Mouse (Mus musculus) liver, embryonic 14.5 days (tissue): ENCODE measurements around the gene Il22. TPM values are rescaled to one million over a fixed set of nuclear protein-coding genes. Genes with fewer than 3 reads are reported as not detected.
"Not testable (repeated sequence)": the region's sequence is repeated elsewhere in the genome, so short reads cannot be mapped to it uniquely, and the experiment has no call there.

Source experiments
- ATAC-seq: fragments of 200-750 bp; cut with Nextera tagmentation; 2 replicates; pipeline ENCODE4 v1.8.0; 2017; ENCODE audit warnings: moderate number of reproducible peaks, mild to moderate bottlenecking, moderate library complexity; ENCODE audit not compliant: insufficient read depth
- DNase-seq, 3 experiments: peaks; one replicate each; pipeline ENCODE4 v3.0.0-alpha.2; 2012 to 2013; ENCODE audit warnings: low read depth in 3 of 3, low spot score in 3 of 3
- H3K27ac ChIP-seq: fragments of 300-500 bp; sonication (generic); 2 replicates; pipeline ENCODE4 v1.5.1; 2014; ENCODE audit warnings: moderate library complexity, mild to moderate bottlenecking, control low read depth, inconsistent platforms
- H3K27me3 ChIP-seq: fragments of 300-500 bp; sonication (generic); 2 replicates; pipeline ENCODE4 v1.6.1; 2014; ENCODE audit warnings: mild to moderate bottlenecking, low read length, moderate library complexity; ENCODE audit not compliant: control insufficient read depth, insufficient read depth
- H3K36me3 ChIP-seq: fragments of 300-500 bp; sonication (generic); replicated peaks from 2 replicates; pipeline ENCODE4 v1.6.1; 2014; ENCODE audit warnings: low read depth; ENCODE audit not compliant: control insufficient read depth, insufficient read depth
- H3K4me1 ChIP-seq, 2 experiments: fragments of 200-500 bp in 1 of 2; fragments of 300-500 bp in 1 of 2; sonication (generic) in 1 of 2; replicated peaks; 2 replicates each; pipeline ENCODE4 v1.6.1; 2012 to 2014; ENCODE audit warnings: antibody characterized with exemption in 1 of 2, inconsistent platforms in 1 of 2, low read length in 1 of 2; ENCODE audit not compliant: control insufficient read depth in 2 of 2, insufficient read depth in 2 of 2
- H3K4me2 ChIP-seq: fragments of 300-500 bp; sonication (generic); 2 replicates; pipeline ENCODE4 v1.6.1; 2014; ENCODE audit warnings: low read depth, mild to moderate bottlenecking, control low read depth, moderate library complexity
- H3K4me3 ChIP-seq, 2 experiments: fragments of 200-500 bp in 1 of 2; fragments of 300-500 bp in 1 of 2; sonication (generic) in 1 of 2; 2 replicates each; pipeline ENCODE4 v1.5.1; 2012 to 2014; ENCODE audit warnings: low read depth in 2 of 2, low read length in 2 of 2, mild to moderate bottlenecking in 2 of 2, control low read depth in 1 of 2, inconsistent platforms in 1 of 2, moderate library complexity in 1 of 2; ENCODE audit not compliant: insufficient read depth in 1 of 2
- H3K9ac ChIP-seq: fragments of 300-500 bp; sonication (generic); replicated peaks from 2 replicates; pipeline ENCODE4 v1.6.1; 2014; ENCODE audit warnings: mild to moderate bottlenecking, control low read depth, moderate library complexity
- H3K9me3 ChIP-seq: fragments of 300-500 bp; sonication (generic); 2 replicates; pipeline ENCODE4 v1.6.1; 2016; ENCODE audit warnings: low read length, mixed read lengths; ENCODE audit not compliant: control insufficient read depth
- CTCF ChIP-seq: IDR thresholded peaks from 2 replicates; pipeline ENCODE4 v1.5.1; 2016; ENCODE audit warnings: antibody characterized with exemption, low read depth, control low read depth
- EP300 ChIP-seq: IDR thresholded peaks from 2 replicates; pipeline ENCODE4 v1.6.1; 2016; ENCODE audit warnings: antibody characterized with exemption, low read depth
- WGBS: fragments of 180-500 bp; shearing (Covaris S2); extraction: QIAGEN DNeasy Blood & Tissue Kit; methylation state at CpG from one replicate; pipeline ENCODE4 v1.1.7; 2014; ENCODE audit not compliant: insufficient replicate concordance; 5-methylcytosine and 5-hydroxymethylcytosine counted together
- polyA plus RNA-seq, 2 experiments: library from polyadenylated mRNA; depleted of rRNA in 1 of 2; stranded (reverse) in 1 of 2; unstranded in 1 of 2; fragments of >200 nt; fragmentation: Nextera tagmentation in 1 of 2; extraction: Ambion mirVana in 1 of 2; gene quantifications; 2 replicates each; pipeline versions ENCODE4 v1.2.1 to v1.2.3; 2012 to 2014

Il22 gene
- polyA plus RNA-seq, 2 experiments, result not detected

DNA sequence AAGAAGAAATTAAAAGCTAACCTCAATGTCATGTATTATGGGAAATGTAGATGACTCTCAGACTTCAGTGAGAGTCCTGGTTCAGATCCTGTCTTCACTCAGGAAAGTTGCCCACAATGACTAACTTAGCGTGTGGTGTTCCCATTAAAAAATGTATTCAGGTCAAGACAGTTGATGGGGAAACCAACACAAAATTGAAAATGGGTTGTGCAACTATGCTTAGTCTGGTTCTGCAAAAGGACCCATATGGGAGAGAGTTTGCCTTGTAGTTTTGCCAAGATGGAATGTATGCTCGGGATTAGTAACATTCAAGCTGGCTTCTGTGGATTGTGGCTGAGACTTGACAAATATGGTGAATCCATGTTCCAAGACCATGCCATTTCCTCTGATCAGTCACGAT lies 31.9 kb upstream of the Il22 start:
- no peak overlapping the region for H3K27ac ChIP-seq
- H3K4me1 ChIP-seq, result no peaks in the 10 kb centered on the region
- H3K4me3 ChIP-seq, result no peak overlapping the region
- H3K9ac ChIP-seq, result no peak overlapping the region
- no peaks in the 10 kb centered on the region for H3K36me3 ChIP-seq
- WGBS, result 66% methylated on average over 3 of the region's 3 CpGs
- H3K4me2 ChIP-seq, result no peak overlapping the region
- ATAC-seq, result no peak
- no peak for DNase-seq
- no peaks in the 10 kb centered on the region for H3K27me3 ChIP-seq
- no peaks in the 10 kb centered on the region for H3K9me3 ChIP-seq
- TF ChIP-seq CTCF (no peak), EP300 (no peak)

DNA sequence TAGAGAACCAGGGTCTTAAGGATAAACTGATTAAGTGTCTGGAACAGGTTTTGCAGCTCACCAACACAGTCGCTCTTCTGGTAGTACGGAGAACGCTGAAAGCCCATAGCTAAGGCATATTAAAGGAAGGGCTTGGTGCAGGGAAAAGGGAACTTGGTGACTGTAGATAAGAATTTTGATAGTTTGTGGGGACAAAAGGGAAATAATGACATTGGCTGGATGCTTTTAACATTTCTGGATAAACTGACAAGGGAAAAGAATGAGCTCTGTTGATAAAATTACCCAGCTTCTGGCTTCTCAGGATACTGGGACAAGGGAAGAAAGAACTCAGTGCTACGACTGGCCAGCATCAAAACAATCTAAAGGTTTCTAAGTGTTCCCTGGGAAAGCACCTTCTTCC lies 29.2 kb upstream of the Il22 start:
- DNase-seq, ATAC-seq, H3K4me2 ChIP-seq, H3K4me1 ChIP-seq, H3K9me3 ChIP-seq, H3K27ac ChIP-seq, H3K4me3 ChIP-seq, H3K9ac ChIP-seq, H3K36me3 ChIP-seq, H3K27me3 ChIP-seq: not testable (repeated sequence)
- 10% methylated on average over 4 of the region's 4 CpGs for WGBS

DNA sequence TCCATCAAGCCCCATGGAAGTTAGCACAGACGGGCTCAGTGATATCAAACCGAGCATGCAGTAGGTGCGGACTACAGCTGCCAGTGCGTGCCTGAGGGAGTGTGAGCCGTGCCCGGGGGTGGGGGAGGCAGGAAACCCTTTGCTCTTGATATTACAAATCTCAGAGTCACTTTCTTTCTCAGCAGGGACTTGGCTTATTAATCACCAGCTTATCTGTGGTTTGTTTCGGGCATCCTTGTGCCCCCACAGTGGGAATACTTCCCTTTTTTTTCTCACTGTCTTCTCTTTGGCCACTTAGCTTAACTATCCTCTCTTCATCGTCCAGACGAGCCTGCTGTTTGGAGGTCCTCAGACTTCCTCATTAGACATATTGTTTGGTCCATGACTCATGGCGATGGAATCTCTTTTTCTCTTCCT lies 26.0 kb upstream of the Il22 start:
- DNase-seq (no peak), ATAC-seq (no peak)
- 18% methylated on average over 10 of the region's 10 CpGs for WGBS

DNA sequence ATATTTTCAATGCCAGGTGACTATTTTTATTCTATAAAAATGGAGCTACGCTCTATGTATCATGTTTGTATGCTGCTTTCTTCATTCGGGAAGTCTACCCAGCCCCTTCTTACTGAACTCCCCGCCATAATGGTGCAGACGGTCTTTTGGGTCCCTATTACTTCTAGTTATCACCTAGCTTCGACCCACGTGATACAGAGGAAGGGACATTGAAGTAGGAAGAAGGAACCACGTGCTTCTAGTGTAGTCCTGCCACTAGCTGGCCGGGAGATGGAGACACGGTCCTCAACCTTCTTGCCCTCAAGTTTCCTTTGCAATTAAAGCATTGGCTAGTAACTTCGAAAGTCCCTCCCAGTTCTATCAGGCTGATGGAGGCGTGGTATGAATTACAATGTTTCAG lies 25.5 kb upstream of the Il22 start:
- DNase-seq (no peak), ATAC-seq (no peak)
- Histone ChIP-seq H3K4me1 (no peaks in the 10 kb centered on the region), H3K27me3 (no peaks in the 10 kb centered on the region), H3K27ac (no peak overlapping the region), H3K9ac (no peak overlapping the region), H3K36me3 (no peaks in the 10 kb centered on the region), H3K9me3 (no peaks in the 10 kb centered on the region), H3K4me2 (no peak overlapping the region), H3K4me3 (no peak overlapping the region)
- TF ChIP-seq EP300, result no peak
- no peak for TF ChIP-seq CTCF
- 55% methylated on average over 11 of the region's 11 CpGs for WGBS

More for the DNA sequence above, 26.0 kb upstream of the Il22 start:
- no peaks in the 10 kb centered on the region for H3K9me3 ChIP-seq
- no peak overlapping the region for H3K9ac ChIP-seq
- H3K27me3 ChIP-seq, result no peaks in the 10 kb centered on the region
- no peaks in the 10 kb centered on the region for H3K4me1 ChIP-seq
- H3K27ac ChIP-seq, result no peak overlapping the region
- no peak overlapping the region for H3K4me3 ChIP-seq
- no peaks in the 10 kb centered on the region for H3K36me3 ChIP-seq
- no peak overlapping the region for H3K4me2 ChIP-seq
- TF ChIP-seq EP300, result no peak
- TF ChIP-seq CTCF, result no peak

DNA sequence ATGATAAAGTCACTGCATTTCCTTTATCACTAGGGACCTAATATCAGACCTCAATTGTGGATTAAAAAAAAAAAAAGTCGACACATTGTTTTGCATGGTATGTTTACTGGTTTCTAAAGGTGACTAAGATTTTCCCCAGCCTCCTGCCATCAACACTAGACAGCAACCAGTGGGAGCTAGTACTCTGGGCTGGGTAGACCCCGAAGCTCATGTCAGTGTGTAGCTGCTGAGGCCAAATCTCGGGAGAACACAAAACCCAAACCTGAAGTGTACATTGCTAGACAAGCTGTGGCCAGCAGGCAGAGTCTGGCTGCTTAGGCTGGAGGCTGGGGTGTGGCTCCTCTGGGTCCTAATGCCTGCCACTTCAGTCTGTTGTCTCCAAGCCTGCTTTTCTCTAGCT lies 9.6 kb upstream of the Il22 start:
- 20% methylated on average over 3 of the region's 3 CpGs for WGBS
- not testable (repeated sequence) for H3K4me1 ChIP-seq, H3K9ac ChIP-seq, H3K4me2 ChIP-seq, H3K27ac ChIP-seq, H3K4me3 ChIP-seq, ATAC-seq, H3K9me3 ChIP-seq, H3K27me3 ChIP-seq, DNase-seq, H3K36me3 ChIP-seq

DNA sequence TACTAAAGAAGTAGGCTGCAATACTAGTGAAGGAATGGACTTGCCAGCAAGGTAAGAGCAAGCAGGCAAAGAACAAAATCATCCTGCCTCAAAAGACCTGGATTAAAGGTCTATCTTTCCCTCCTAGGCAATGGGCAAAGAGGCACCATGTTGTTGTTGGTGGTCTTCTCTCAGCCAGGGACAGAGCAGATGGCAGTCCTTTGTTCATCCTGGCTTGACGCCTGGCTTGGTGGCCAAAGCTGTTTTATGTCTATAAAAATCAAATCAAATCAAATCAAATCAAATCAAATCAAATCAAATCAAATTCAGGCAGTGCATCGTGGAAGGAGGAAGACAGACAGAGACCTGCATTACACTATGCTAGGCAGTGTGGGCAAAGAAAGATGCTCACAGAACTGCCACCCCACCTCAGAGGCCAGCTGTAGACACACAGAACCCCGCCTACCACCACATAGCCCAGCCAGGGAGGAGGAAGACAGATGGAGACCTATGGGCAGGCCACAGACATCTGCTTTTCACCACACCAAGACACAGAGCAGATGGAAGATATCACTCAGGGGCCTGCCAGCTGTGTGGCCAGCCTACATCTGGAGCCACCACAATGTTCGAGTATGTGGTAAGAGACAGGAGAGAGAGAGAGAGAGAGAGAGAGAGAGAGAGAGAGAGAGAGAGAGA lies 11.1 kb downstream of the Il22 start:
- not testable (repeated sequence) for H3K36me3 ChIP-seq, ATAC-seq, H3K4me1 ChIP-seq, H3K9ac ChIP-seq, H3K4me3 ChIP-seq, H3K27me3 ChIP-seq, H3K27ac ChIP-seq, DNase-seq, H3K4me2 ChIP-seq, H3K9me3 ChIP-seq
- 58% methylated on average over 2 of the region's 4 CpGs for WGBS

DNA sequence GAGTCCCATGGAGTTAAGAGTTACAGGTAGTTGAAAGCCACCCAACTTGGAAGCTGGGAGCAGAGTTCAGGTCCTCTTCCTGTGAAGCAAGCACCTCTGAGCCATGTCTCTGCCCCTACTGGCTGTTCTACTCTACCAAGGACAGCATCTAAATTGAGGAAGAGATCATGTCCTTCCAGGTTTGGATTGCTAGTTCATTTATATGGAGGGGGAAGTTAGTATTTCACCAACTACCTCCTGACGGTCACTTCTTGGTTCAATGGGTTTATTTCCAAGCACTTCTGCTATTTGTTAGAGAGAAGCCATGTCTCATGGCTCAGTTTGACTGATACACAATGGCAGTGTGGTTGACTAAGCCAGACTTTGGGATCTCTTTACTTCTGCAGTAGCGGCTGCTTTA lies 22.9 kb downstream of the Il22 start:
- not testable (repeated sequence) for H3K27ac ChIP-seq, H3K9ac ChIP-seq, DNase-seq, H3K9me3 ChIP-seq, H3K4me2 ChIP-seq, H3K36me3 ChIP-seq, H3K4me3 ChIP-seq, H3K4me1 ChIP-seq, ATAC-seq, H3K27me3 ChIP-seq
- WGBS, result no CpG with 5 or more reads among the region's 2 CpGs

DNA sequence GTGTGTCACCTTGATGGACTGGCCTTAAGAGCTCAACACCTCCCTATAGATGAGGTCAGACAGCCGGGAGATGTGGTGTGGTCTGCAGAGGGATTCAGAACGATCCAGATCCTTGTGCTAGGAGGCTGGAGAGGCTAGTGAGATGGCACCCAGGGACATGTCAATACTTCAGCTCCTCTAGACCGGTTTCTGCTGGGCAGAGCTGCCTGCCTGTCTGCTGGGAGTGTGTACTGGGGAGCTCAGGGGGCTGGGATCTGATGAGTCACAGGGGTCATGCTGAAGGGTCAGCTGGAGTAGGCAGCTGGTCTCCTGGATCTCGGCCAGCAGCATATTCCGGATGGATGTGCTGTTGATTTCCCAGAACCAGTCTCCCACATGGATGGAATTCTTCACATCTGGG lies 27.9 kb downstream of the Il22 start:
- not testable (repeated sequence) for H3K4me2 ChIP-seq, H3K27ac ChIP-seq, H3K9me3 ChIP-seq, H3K36me3 ChIP-seq, DNase-seq, H3K4me1 ChIP-seq, H3K27me3 ChIP-seq, ATAC-seq, H3K4me3 ChIP-seq, H3K9ac ChIP-seq
- no CpG with 5 or more reads among the region's 5 CpGs for WGBS
